Comparison of ENCODE assay signal across 8 mouse cellular contexts in the genomic region with DNA sequence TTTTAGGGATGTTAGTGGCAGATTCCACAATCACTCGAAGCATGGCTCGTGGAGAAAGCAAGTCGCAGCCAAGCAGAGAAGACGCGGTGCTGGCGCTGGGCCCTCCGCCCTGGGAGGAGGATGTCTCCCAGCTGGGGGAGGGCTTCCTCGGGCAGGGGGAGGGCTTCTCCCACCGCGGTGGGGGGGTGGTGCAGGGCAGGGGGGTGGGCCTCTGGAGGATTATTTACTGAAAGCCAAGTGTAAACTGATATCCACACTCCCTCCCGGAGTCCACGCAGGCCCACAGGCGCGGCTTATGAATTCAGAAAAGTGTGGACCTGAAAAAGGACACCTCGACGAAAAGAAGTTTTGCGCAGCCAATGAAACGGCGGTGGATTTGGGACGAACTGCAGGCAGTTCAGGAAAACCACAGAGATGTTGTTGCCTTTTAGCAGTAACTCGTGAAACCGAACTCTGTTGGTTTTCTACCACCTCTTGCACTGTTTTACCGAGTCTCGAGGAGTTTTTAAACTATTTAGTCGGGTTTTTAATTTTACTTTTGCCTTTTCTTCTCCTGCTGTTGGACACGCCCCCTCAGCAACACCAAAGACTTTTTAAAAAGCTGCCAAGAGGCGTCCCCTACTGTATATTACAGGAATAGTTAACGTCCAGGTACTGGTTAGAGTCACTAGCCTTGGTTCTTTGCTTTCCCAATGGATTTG. TPM values are rescaled to one million over a fixed set of nuclear protein-coding genes. Genes with fewer than 3 reads are reported as not detected.
DNase-seq lines count a peak whose midpoint lies in the region; ATAC-seq and TF ChIP-seq lines count a peak whose summit lies in the region.

A gene (minus strand): TSS at position 297 of the 701 bp plus-strand sequence.

- H3K4me3 ChIP-seq in kidney, adult 2 months (ENCODE audit: insufficient read depth, low read depth, low read length), result peak within 1 kb of the TSS; percentile 52
- H3K4me3 ChIP-seq in lung, embryonic 15.5 days, result peak within 1 kb of the TSS; percentile 47

- peak; percentile 19 for DNase-seq in right cerebral cortex, adult 18-20 months
- DNase-seq in right cerebral cortex, adult 2 months (ENCODE audit: low spot score in 2 of 2), result no peak
- DNase-seq in embryo, embryonic 9.5 days (ENCODE audit: extremely low spot score), result peak; percentile 64
- DNase-seq in heart, adult 9 months (ENCODE audit: low spot score in 2 of 2), result peak; percentile 47 to 48
- DNase-seq in kidney, adult 2 months, result peak; percentile 77
- DNase-seq in layer of hippocampus, postnatal 10 days (ENCODE audit: low spot score in 2 of 2), result no peak

- WGBS in kidney, adult 2 months, result 1% methylated on average over 28 of the region's 28 CpGs
- WGBS in lung, embryonic 15.5 days, result 0% methylated on average over 28 of the region's 28 CpGs

- ATAC-seq in lung, embryonic 15.5 days (ENCODE audit: borderline replicate concordance, extremely low read depth, low FRiP score, low TSS enrichment), result peak; percentile 86; the same call in 1 of the 2 replicates
- peak; percentile 61; the same call in 1 of the 2 replicates for ATAC-seq in neutrophil, adult 5-6 weeks (ENCODE audit: extremely low read depth, insufficient number of reproducible peaks, low FRiP score, poor library complexity, severe bottlenecking)

- peak within 1 kb of the TSS; percentile 48 for H3K9ac ChIP-seq in lung, embryonic 15.5 days

- TF ChIP-seq POLR2A in kidney, adult 2 months (IDR thresholded peaks at IDR 0.05; ENCODE audit: low read depth, low read length), result no peak

- peak within 1 kb of the TSS; percentile 69 for H3K27ac ChIP-seq in kidney, adult 2 months (ENCODE audit: insufficient read depth, low read depth, low read length)
- peak within 1 kb of the TSS; percentile 85 for H3K27ac ChIP-seq in lung, embryonic 15.5 days

- no peaks in the 10 kb centered on the region for H3K27me3 ChIP-seq in kidney, adult 2 months (replicated peaks; ENCODE audit: control insufficient read depth, insufficient read depth, low read length)
- no peaks in the 10 kb centered on the region for H3K27me3 ChIP-seq in lung, embryonic 15.5 days

- TF ChIP-seq CTCF in kidney, adult 2 months (conservative IDR thresholded peaks at IDR 0.05; ENCODE audit: insufficient read depth, insufficient read length, low read depth, low read length), result peak; percentile 44

- H3K4me1 ChIP-seq in kidney, adult 2 months (ENCODE audit: control insufficient read depth, insufficient read depth, low read length), result no peaks in the 10 kb centered on the region; the same call in 1 of the 2 replicates
- peaks cover 22% of the 10 kb centered on the region for H3K4me1 ChIP-seq in lung, embryonic 15.5 days

- peak within 1 kb of the TSS; percentile 84 for H3K4me2 ChIP-seq in lung, embryonic 15.5 days

- H3K9me3 ChIP-seq in lung, embryonic 15.5 days, result no peaks in the 10 kb centered on the region

- no peaks in the 10 kb centered on the region for H3K36me3 ChIP-seq in kidney, adult 2 months (ENCODE audit: control insufficient read depth, insufficient read depth, low read length)
- H3K36me3 ChIP-seq in lung, embryonic 15.5 days, result no peaks in the 10 kb centered on the region

RNA-seq across cellular contexts. Expression of the gene that starts here (rescaled TPM):
- polyA plus RNA-seq in kidney, adult 2 months (2012; rRNA removed), result 24.2 and 27.5 TPM in 2 replicates
- polyA plus RNA-seq in lung, embryonic 15.5 days (2015; fragmentation: Nextera tagmentation; extraction: Ambion mirVana), result 26.5 and 29.4 TPM in 2 replicates
- total RNA-seq in neutrophil, adult 5-6 weeks (2017), result 5.6 and 6.6 TPM in 2 replicates
- total RNA-seq in layer of hippocampus, postnatal 10 days (2021), result 1 to 10 TPM; 6.6 to 8.0 TPM

Comparison
In these comparisons a context has a peak if more than half of its experiments do, and no peak if none do; other contexts are left out.
1. DNase-seq: peak in right cerebral cortex, adult 18-20 months (single experiment), embryo, embryonic 9.5 days (single experiment), heart, adult 9 months (2 of 2) and kidney, adult 2 months (single experiment); none in right cerebral cortex, adult 2 months (0 of 2) and layer of hippocampus, postnatal 10 days (0 of 2).